Mouse (Mus musculus) liver, adult 2 months (tissue): ENCODE measurements around the gene Kcnj15.

Experiments used
- CTCF ChIP-seq: fragments of 200-500 bp; IDR thresholded peaks from 2 replicates; pipeline ENCODE4 v1.5.1; 2011; ENCODE audit warnings: low read depth, low read length, control low read depth
- POLR2A ChIP-seq: fragments of 200-500 bp; IDR thresholded peaks from 2 replicates; pipeline ENCODE4 v1.6.1; 2011; ENCODE audit warnings: low read length, control low read depth; ENCODE audit not compliant: insufficient read depth; ENCODE audit errors: extremely low read depth

GRCm38 (mm10) chr16:95284085-95284727, 26.8 kb downstream of the Kcnj15 start:
- TF ChIP-seq POLR2A (no peak), CTCF (no peak)
